Mouse (Mus musculus) hindbrain, embryonic 11.5 days (tissue): Measurements from ENCODE around the gene Mbnl1. TPM values are rescaled to one million over a fixed set of nuclear protein-coding genes. Genes with fewer than 3 reads are reported as not detected.

Source experiments
- ATAC-seq: fragments of 200-750 bp; cut with Nextera tagmentation; 2 replicates; pipeline ENCODE4 v1.8.0; 2017; ENCODE audit warnings: mild to moderate bottlenecking, moderate TSS enrichment, moderate library complexity; ENCODE audit not compliant: low FRiP score
- DNase-seq: peaks from one replicate; pipeline ENCODE4 v3.0.0-alpha.2; 2015; ENCODE audit warnings: low spot score
- H3K27ac ChIP-seq: fragments of 300-500 bp; sonication (generic); 2 replicates; pipeline ENCODE4 v1.5.1; 2014; ENCODE audit warnings: mild to moderate bottlenecking, low read depth, low read length
- H3K27me3 ChIP-seq: fragments of 300-500 bp; sonication (generic); 2 replicates; pipeline ENCODE4 v1.6.1; 2014; ENCODE audit warnings: mild to moderate bottlenecking, low read length, moderate library complexity, mixed read lengths; ENCODE audit not compliant: control insufficient read depth, insufficient read depth
- H3K36me3 ChIP-seq: fragments of 300-500 bp; sonication (generic); 2 replicates; pipeline ENCODE4 v1.6.1; 2014; ENCODE audit warnings: mild to moderate bottlenecking, low read length, moderate library complexity, mixed read lengths; ENCODE audit not compliant: control insufficient read depth, insufficient read depth
- H3K4me1 ChIP-seq: fragments of 300-500 bp; sonication (generic); replicated peaks from 2 replicates; pipeline ENCODE4 v1.6.1; 2014; ENCODE audit warnings: low read length, mixed read lengths; ENCODE audit not compliant: control insufficient read depth, insufficient read depth
- H3K4me2 ChIP-seq: fragments of 300-500 bp; sonication (generic); replicated peaks from 2 replicates; pipeline ENCODE4 v1.6.1; 2014; ENCODE audit warnings: mild to moderate bottlenecking, low read depth, low read length
- H3K4me3 ChIP-seq: fragments of 300-500 bp; sonication (generic); 2 replicates; pipeline ENCODE4 v1.5.1; 2014; ENCODE audit warnings: low read depth, low read length
- H3K9ac ChIP-seq: fragments of 300-500 bp; sonication (generic); 2 replicates; pipeline ENCODE4 v1.6.1; 2014; ENCODE audit warnings: low read depth, low read length
- H3K9me3 ChIP-seq: fragments of 300-500 bp; sonication (generic); 2 replicates; pipeline ENCODE4 v1.6.1; 2016; ENCODE audit warnings: low read length; ENCODE audit not compliant: control insufficient read depth
- WGBS: fragments of 180-500 bp; shearing (Covaris S2); extraction: QIAGEN DNeasy Blood & Tissue Kit; methylation state at CpG from one replicate; pipeline ENCODE4 v1.1.7; 2014; 5-methylcytosine and 5-hydroxymethylcytosine counted together
- polyA plus RNA-seq: library from polyadenylated mRNA; unstranded; fragments of >200 nt; fragmentation: Nextera tagmentation; extraction: Ambion mirVana; gene quantifications from 2 replicates; pipeline ENCODE4 v1.2.1, GENCODE M21; 2014

Mbnl1 gene
- polyA plus RNA-seq, 1 experiment from 2014 or later = 60.0 TPM

GRCm38 (mm10) chr3:60524127-60524526, 51.5 kb downstream of the Mbnl1 start:
- Histone ChIP-seq H3K9ac (no peak overlapping the region), H3K27me3 (no peaks in the 10 kb centered on the region), H3K9me3 (no peaks in the 10 kb centered on the region), H3K36me3 (no peaks in the 10 kb centered on the region), H3K4me3 (no peak overlapping the region), H3K4me2 (no peak overlapping the region), H3K27ac (no peak overlapping the region), H3K4me1 (no peaks in the 10 kb centered on the region)
- 87% methylated on average over 1 of the region's 1 CpGs for WGBS
- ATAC-seq (no peak), DNase-seq (no peak)

- H3K27me3 ChIP-seq = no peaks in the 10 kb centered on the region
- H3K36me3 ChIP-seq = no peaks in the 10 kb centered on the region
- no peak for ATAC-seq
- WGBS = 86% methylated on average over 5 of the region's 5 CpGs
- no peak overlapping the region for H3K4me2 ChIP-seq
- H3K27ac ChIP-seq = no peak overlapping the region
- no peaks in the 10 kb centered on the region for H3K9me3 ChIP-seq
- no peak overlapping the region for H3K9ac ChIP-seq
- DNase-seq = no peak
- no peaks in the 10 kb centered on the region for H3K4me1 ChIP-seq
- no peak overlapping the region for H3K4me3 ChIP-seq
Measured at GRCm38 (mm10) chr3:60531286-60531685, 58.7 kb downstream of the Mbnl1 start.

- Histone ChIP-seq H3K4me2 (no peak overlapping the region), H3K4me3 (no peak overlapping the region), H3K27me3 (no peaks in the 10 kb centered on the region), H3K4me1 (no peaks in the 10 kb centered on the region), H3K9ac (no peak overlapping the region), H3K9me3 (no peaks in the 10 kb centered on the region), H3K27ac (no peak overlapping the region), H3K36me3 (no peaks in the 10 kb centered on the region)
- no peak for ATAC-seq
- DNase-seq = no peak
- 68% methylated on average over 2 of the region's 2 CpGs for WGBS
Measured at GRCm38 (mm10) chr3:60531826-60532225, 59.2 kb downstream of the Mbnl1 start.

GRCm38 (mm10) chr3:60535224-60535623, 62.6 kb downstream of the Mbnl1 start:
- 67% methylated on average over 3 of the region's 3 CpGs for WGBS
- no peak overlapping the region for H3K27ac ChIP-seq
- no peak for ATAC-seq
- H3K4me3 ChIP-seq = no peak overlapping the region
- no peaks in the 10 kb centered on the region for H3K4me1 ChIP-seq
- H3K27me3 ChIP-seq = no peaks in the 10 kb centered on the region
- no peak overlapping the region for H3K4me2 ChIP-seq
- no peaks in the 10 kb centered on the region for H3K36me3 ChIP-seq
- no peaks in the 10 kb centered on the region for H3K9me3 ChIP-seq
- DNase-seq = no peak
- H3K9ac ChIP-seq = no peak overlapping the region

GRCm38 (mm10) chr3:60537063-60537462, 64.4 kb downstream of the Mbnl1 start:
- H3K4me1 ChIP-seq = no peaks in the 10 kb centered on the region
- WGBS = 84% methylated on average over 2 of the region's 2 CpGs
- DNase-seq (no peak), ATAC-seq (no peak)
- H3K27me3 ChIP-seq = no peaks in the 10 kb centered on the region
- H3K4me3 ChIP-seq = no peak overlapping the region
- no peaks in the 10 kb centered on the region for H3K36me3 ChIP-seq
- H3K4me2 ChIP-seq = no peak overlapping the region
- no peaks in the 10 kb centered on the region for H3K9me3 ChIP-seq
- H3K9ac ChIP-seq = no peak overlapping the region
- H3K27ac ChIP-seq = no peak overlapping the region

GRCm38 (mm10) chr3:60538214-60538971, 65.8 kb downstream of the Mbnl1 start:
- WGBS = 96% methylated on average over 3 of the region's 3 CpGs
- H3K27ac ChIP-seq = no peak overlapping the region
- no peaks in the 10 kb centered on the region for H3K36me3 ChIP-seq
- H3K9ac ChIP-seq = no peak overlapping the region
- no peak overlapping the region for H3K4me3 ChIP-seq
- H3K4me2 ChIP-seq = no peak overlapping the region
- H3K27me3 ChIP-seq = no peaks in the 10 kb centered on the region
- DNase-seq (no peak), ATAC-seq (no peak)
- H3K4me1 ChIP-seq = no peaks in the 10 kb centered on the region
- H3K9me3 ChIP-seq = no peaks in the 10 kb centered on the region

- H3K36me3 ChIP-seq = no peaks in the 10 kb centered on the region
- whole genome bisulfite sequencing = 93% methylated on average over 4 of the region's 4 CpGs
- H3K4me3 ChIP-seq = no peak overlapping the region
- no peak for ATAC-seq
- H3K4me2 ChIP-seq = no peak overlapping the region
- no peak for DNase-seq
- H3K4me1 ChIP-seq = no peaks in the 10 kb centered on the region
- H3K27ac ChIP-seq = no peak overlapping the region
- H3K9ac ChIP-seq = no peak overlapping the region
- H3K9me3 ChIP-seq = no peaks in the 10 kb centered on the region
- H3K27me3 ChIP-seq = no peaks in the 10 kb centered on the region
Measured at GRCm38 (mm10) chr3:60541121-60541520, 68.5 kb downstream of the Mbnl1 start.

- ATAC-seq (no peak), DNase-seq (no peak)
- no peaks in the 10 kb centered on the region for H3K9me3 ChIP-seq
- H3K4me1 ChIP-seq = no peaks in the 10 kb centered on the region
- WGBS = 72% methylated on average over 9 of the region's 9 CpGs
- no peak overlapping the region for H3K4me3 ChIP-seq
- no peaks in the 10 kb centered on the region for H3K36me3 ChIP-seq
- no peak overlapping the region for H3K9ac ChIP-seq
- no peak overlapping the region for H3K4me2 ChIP-seq
- no peaks in the 10 kb centered on the region for H3K27me3 ChIP-seq
- no peak overlapping the region for H3K27ac ChIP-seq
Measured at GRCm38 (mm10) chr3:60546196-60546595, 73.6 kb downstream of the Mbnl1 start.

GRCm38 (mm10) chr3:60546904-60547303, 74.3 kb downstream of the Mbnl1 start:
- Histone ChIP-seq H3K27ac (no peak overlapping the region), H3K9ac (no peak overlapping the region), H3K4me3 (no peak overlapping the region), H3K36me3 (no peaks in the 10 kb centered on the region), H3K9me3 (no peaks in the 10 kb centered on the region), H3K27me3 (no peaks in the 10 kb centered on the region), H3K4me1 (no peaks in the 10 kb centered on the region), H3K4me2 (no peak overlapping the region)
- WGBS = 92% methylated on average over 4 of the region's 4 CpGs
- ATAC-seq (no peak), DNase-seq (no peak)
